Mouse (Mus musculus): ENCODE data around the gene Cpt2.

GRCm38 (mm10) chr4:107967966-107968682 lies 44.7 kb upstream of the Cpt2 start, which contains the start of gene Slc1a7:
- TF ChIP-seq CTCF (IDR thresholded peaks at IDR 0.05; ENCODE audit: insufficient read depth, low read depth, low read length) (no peak), POLR2A (IDR thresholded peaks at IDR 0.05; ENCODE audit: insufficient read depth, low read depth, low read length) (no peak)

Data from olfactory bulb, adult 2 months (tissue).